Mouse (Mus musculus) layer of hippocampus, adult 2 months (tissue): ENCODE data around the gene Rab3d. TPM values are rescaled to one million over a fixed set of nuclear protein-coding genes. Genes with fewer than 3 reads are reported as not detected.
"Not testable (repeated sequence)": the region's sequence is repeated elsewhere in the genome, so short reads cannot be mapped to it uniquely, and the experiment has no call there.

Experiments
- DNase-seq, 2 experiments: peaks; one replicate each; pipeline ENCODE4 v3.0.0; 2022; ENCODE audit warnings: low spot score in 2 of 2
- H3K27ac ChIP-seq: fragments of 200-600 bp; 2 replicates; pipeline ENCODE4 v1.8.1; 2022
- H3K4me3 ChIP-seq: fragments of 200-600 bp; 2 replicates; pipeline ENCODE4 v1.8.1; 2022; ENCODE audit warnings: mild to moderate bottlenecking
- CTCF ChIP-seq: fragments of 200-600 bp; conservative IDR thresholded peaks from 2 replicates; pipeline ENCODE4 v1.8.1; 2022; ENCODE audit warnings: antibody characterized with exemption, mild to moderate bottlenecking, moderate library complexity
- total RNA-seq, 2 experiments: library from RNA; stranded (reverse); gene quantifications; 2 replicates each; pipeline ENCODE4 v1.2.3; 2021

Rab3d gene
- total RNA-seq, 2 experiments from 2014 or later: 16.7 to 18.8 TPM

GRCm38 (mm10) chr9:21918692-21919384, 846 bp upstream of the Rab3d start:
- Histone ChIP-seq H3K4me3 (peak overlapping the region; percentile 80), H3K27ac (peak overlapping the region; percentile 94)
- DNase-seq: no peak
- TF ChIP-seq CTCF: peak; percentile 58

GRCm38 (mm10) chr9:21917493-21918034, 428 bp downstream of the Rab3d start:
- TF ChIP-seq CTCF: no peak
- H3K27ac ChIP-seq: peak overlapping the region; percentile 94
- H3K4me3 ChIP-seq: peak overlapping the region; percentile 80
- DNase-seq: peak; percentile 86 to 87

GRCm38 (mm10) chr9:21916851-21917492, 1.0 kb downstream of the Rab3d start:
- no peak for DNase-seq
- H3K4me3 ChIP-seq: peak overlapping the region; percentile 80
- peak overlapping the region; percentile 94 for H3K27ac ChIP-seq
- no peak for TF ChIP-seq CTCF

- Histone ChIP-seq H3K27ac (no peak overlapping the region), H3K4me3 (no peak overlapping the region)
- no peak for DNase-seq
- no peak for TF ChIP-seq CTCF
Observed at GRCm38 (mm10) chr9:21909474-21910223, 8.3 kb downstream of the Rab3d start.

GRCm38 (mm10) chr9:21908216-21908615, 9.8 kb downstream of the Rab3d start:
- no peak overlapping the region for H3K4me3 ChIP-seq
- H3K27ac ChIP-seq: no peak overlapping the region
- no peak for TF ChIP-seq CTCF
- no peak for DNase-seq

GRCm38 (mm10) chr9:21904031-21904430, 14.0 kb downstream of the Rab3d start:
- no peak overlapping the region for H3K27ac ChIP-seq
- no peak for DNase-seq
- H3K4me3 ChIP-seq: no peak overlapping the region
- TF ChIP-seq CTCF: no peak

GRCm38 (mm10) chr9:21901223-21901820, 16.7 kb downstream of the Rab3d start:
- peak; percentile 74 to 84 for DNase-seq
- Histone ChIP-seq H3K4me3 (peak overlapping the region; percentile 51), H3K27ac (peak overlapping the region; percentile 83)
- peak; percentile 75 for TF ChIP-seq CTCF

- Histone ChIP-seq H3K4me3 (no peak overlapping the region), H3K27ac (no peak overlapping the region)
- TF ChIP-seq CTCF: 0 out of 2 replicates have a peak, but pooled peaks have one; percentile 11
- no peak for DNase-seq
Observed at GRCm38 (mm10) chr9:21889229-21889628, 28.8 kb downstream of the Rab3d start.

GRCm38 (mm10) chr9:21876601-21877000, 41.4 kb downstream of the Rab3d start:
- Histone ChIP-seq H3K27ac (no peak overlapping the region), H3K4me3 (no peak overlapping the region)
- DNase-seq: peak in 1 of 2 experiments; percentile 6
- TF ChIP-seq CTCF: peak; percentile 57

- TF ChIP-seq CTCF: no peak
- Histone ChIP-seq H3K4me3 (no peak overlapping the region), H3K27ac (no peak overlapping the region)
- DNase-seq: no peak
Observed at GRCm38 (mm10) chr9:21872204-21872603, 45.8 kb downstream of the Rab3d start.

- TF ChIP-seq CTCF: peak; percentile 94
- no peak overlapping the region; the same call in 1 of the 2 replicates for H3K4me3 ChIP-seq
- DNase-seq: peak; percentile 29 to 56
- H3K27ac ChIP-seq: no peak overlapping the region
Observed at GRCm38 (mm10) chr9:21870879-21871524, 47.0 kb downstream of the Rab3d start.

GRCm38 (mm10) chr9:21869290-21869689, 48.7 kb downstream of the Rab3d start:
- H3K4me3 ChIP-seq, H3K27ac ChIP-seq: not testable (repeated sequence)
- TF ChIP-seq CTCF: peak; percentile 65
- DNase-seq: peak; percentile 36 to 44
